Mouse (Mus musculus): ENCODE data around the gene Sh3pxd2b. TPM values are rescaled to one million over a fixed set of nuclear protein-coding genes. Genes with fewer than 3 reads are reported as not detected.

Sh3pxd2b gene
- total RNA-seq, 2 experiments from 2014 or later, result 12.4 to 15.3 TPM

GRCm38 (mm10) chr11:32339131-32339531 lies 8.5 kb upstream of the Sh3pxd2b start:
- intact Hi-C loops (cut with DNase I), result no loop called here
- DNase-seq (ENCODE audit: low spot score in 2 of 2), result no peak

GRCm38 (mm10) chr11:32340476-32341473 lies 6.8 kb upstream of the Sh3pxd2b start:
- DNase-seq (ENCODE audit: low spot score in 2 of 2), result peak in 1 of 2 experiments; percentile 92
- intact Hi-C loops (cut with DNase I), result loop anchor here (2.0 to 5.0 kb wide), 3 partner anchors 62 to 247 kb away; no protein-coding TSS in a partner anchor

DNA sequence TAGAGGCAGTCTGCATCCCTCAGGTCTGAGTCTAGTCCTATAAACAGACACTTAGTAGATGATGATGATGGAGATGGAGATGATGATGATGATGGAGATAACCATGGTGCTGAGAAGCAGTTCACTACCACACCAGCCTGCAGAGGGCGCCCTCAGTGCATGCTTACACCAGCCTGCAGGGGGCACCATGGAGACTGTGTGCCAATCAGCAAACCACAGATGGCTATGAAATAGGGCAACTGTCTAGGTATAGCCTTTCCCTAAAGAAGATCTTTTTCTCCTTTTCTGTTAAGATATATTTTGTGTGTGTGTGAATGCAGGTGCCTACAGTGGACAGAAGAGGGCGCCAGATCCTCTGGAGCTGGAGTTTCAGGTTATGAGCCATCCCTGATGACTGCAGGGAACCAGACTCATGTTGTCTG lies 4.8 kb upstream of the Sh3pxd2b start:
- intact Hi-C loops (cut with DNase I), result loop anchor here (2.0 to 5.0 kb wide), 3 partner anchors 112 to 245 kb away; partner anchors contain the start of gene Ubtd2
- peak in 1 of 2 experiments; percentile 54 for DNase-seq (ENCODE audit: low spot score in 2 of 2)

- intact Hi-C loops (cut with DNase I), result loop anchor here (2.0 to 5.0 kb wide), 3 partner anchors 111 to 244 kb away; partner anchors contain the start of gene Ubtd2
- DNase-seq (ENCODE audit: low spot score in 2 of 2), result no peak
Observed at GRCm38 (mm10) chr11:32343350-32343749, 4.3 kb upstream of the Sh3pxd2b start.

DNA sequence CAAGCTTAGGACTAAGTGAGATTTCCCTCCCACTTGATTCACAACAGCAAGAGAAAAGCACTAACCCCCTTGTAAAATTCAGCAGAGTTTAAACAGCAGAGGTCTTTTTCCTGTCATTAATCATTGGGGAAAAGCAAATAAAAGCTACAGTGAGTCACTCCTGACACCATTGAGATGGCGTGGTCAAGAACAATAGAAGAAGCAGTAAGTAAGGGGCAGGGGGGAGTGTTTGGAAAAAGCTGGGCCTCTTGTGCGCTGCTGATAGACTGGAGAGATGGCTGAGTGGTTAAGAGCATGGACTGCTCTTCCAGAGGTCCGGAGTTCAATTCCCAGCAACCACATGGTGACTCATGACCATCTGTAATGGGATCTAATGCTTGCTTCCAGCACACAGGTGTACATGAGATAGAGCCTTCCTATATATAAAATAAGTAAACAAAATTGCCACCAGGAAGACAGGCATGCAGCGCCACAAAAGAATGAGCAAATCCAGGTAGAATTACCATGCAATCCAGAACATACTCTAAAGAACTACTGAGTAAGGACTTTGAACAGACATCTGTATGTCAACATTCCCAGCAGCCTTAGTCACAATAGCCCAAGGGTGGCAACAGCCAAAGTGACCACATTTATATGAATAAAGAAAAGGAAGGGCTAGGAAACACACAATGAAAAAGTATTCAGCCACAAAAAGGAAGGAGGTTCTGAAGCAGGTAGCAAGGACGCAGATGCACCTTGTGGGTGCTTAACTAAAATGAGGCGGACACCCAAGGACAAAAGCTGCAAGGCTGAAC lies 1.9 kb upstream of the Sh3pxd2b start:
- intact Hi-C loops (cut with DNase I), result no loop called here
- DNase-seq (ENCODE audit: low spot score in 2 of 2), result no peak

DNA sequence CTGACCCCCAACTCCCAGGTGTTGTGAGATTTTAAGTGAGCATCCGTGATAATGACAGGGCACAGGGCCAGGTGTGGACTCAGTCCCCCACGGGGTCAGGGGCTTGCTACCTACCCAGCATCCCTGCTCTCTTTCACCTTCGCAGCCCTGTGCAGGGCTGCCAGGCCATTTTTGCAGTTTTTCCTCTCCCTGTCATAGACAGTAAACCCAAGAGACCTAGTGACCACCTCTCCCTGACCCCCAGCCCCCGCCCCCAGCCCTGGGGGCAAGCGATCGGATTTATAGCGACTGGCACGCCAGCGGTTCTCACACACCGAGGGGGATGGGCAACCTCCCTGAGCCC lies 385 bp upstream of the Sh3pxd2b start:
- DNase-seq (ENCODE audit: low spot score in 2 of 2), result no peak
- intact Hi-C loops (cut with DNase I), result no loop called here

GRCm38 (mm10) chr11:32348433-32349283 lies 1.0 kb downstream of the Sh3pxd2b start:
- DNase-seq (ENCODE audit: low spot score in 2 of 2), result no peak
- intact Hi-C loops (cut with DNase I), result no loop called here

DNA sequence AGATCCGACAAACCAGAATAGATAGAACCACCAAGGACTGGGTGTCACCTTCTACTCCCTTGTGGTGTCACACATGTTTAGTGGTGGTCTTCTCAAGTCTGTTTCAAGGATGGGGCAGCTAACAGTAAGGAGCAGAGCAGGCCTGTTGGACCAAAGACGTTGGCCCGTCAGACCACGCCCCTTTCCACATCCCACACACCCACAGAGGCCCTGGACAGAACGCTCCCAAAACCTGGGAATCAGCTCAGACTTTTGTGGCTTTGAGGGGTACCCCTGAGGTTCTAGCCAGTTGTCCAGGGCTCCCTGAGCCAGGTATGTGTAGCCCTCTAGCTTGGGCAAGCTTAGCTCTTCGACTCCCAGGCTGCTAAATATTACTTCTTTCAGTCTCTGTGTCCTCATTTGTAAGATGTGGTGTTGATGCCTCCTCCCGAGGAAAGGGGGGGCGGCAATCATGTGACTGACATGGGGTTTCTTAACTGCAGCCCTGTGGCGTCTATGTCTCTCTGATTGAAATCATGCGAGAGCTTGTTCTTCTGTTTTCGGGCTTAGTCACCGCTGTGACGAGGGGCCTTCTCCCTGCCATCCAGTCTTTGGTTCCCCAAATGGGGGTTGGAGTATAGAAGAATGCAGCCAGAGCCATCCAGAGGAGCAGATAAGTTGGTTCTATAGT lies 1.8 kb downstream of the Sh3pxd2b start:
- intact Hi-C loops (cut with DNase I), result no loop called here

GRCm38 (mm10) chr11:32352946-32353345 lies 5.3 kb downstream of the Sh3pxd2b start:
- DNase-seq (ENCODE audit: low spot score in 2 of 2), result peak; percentile 48 to 87
- intact Hi-C loops (cut with DNase I), result no loop called here

More for the DNA sequence above, 1.8 kb downstream of the Sh3pxd2b start:
- DNase-seq (ENCODE audit: low spot score in 2 of 2), result no peak

GRCm38 (mm10) chr11:32355377-32355776 lies 7.8 kb downstream of the Sh3pxd2b start:
- DNase-seq (ENCODE audit: low spot score in 2 of 2), result no peak
- intact Hi-C loops (cut with DNase I), result loop anchor here (2.0 kb wide), 1 partner anchor 47 kb away; no protein-coding TSS in a partner anchor

DNA sequence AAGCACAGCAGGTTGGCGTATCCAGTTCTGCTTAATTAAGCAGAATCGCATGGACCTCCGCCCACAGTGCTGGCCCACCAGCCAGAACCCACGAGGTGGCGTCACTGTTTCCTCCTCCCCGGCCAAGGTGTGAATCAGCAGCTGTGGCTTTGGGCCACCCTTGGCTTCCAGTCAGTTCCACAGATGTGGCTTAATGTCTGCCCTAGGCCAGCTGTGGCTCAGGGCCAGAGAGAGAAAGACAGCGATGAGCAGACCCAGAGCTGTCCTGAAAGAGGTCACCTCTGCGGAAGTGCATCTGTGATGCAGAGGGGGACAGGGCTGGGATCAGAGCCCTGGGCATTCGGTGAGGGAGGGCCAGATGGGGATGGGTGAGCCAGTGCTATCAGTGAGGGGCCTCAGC lies 10.1 kb downstream of the Sh3pxd2b start:
- intact Hi-C loops (cut with DNase I), result no loop called here
- DNase-seq (ENCODE audit: low spot score in 2 of 2), result no peak

DNA sequence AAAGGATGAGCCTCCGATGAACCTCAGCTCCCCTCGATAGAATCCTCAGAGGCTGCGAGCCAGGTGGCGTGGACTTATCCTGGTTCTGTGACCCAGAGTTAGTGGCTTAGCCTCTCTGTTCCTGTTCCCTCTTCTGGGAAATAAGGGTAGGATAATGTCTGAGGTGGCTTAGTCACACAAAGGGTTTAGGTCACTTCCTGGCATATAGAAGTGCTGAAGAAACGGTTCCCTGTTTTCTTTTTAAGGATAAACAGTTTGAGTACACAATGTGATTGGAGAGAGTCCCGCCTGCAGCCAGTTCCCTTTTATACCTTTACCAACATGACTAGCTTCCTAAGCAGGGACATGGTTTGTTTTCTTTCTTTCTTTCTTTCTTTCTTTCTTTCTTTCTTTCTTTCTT lies 10.8 kb downstream of the Sh3pxd2b start:
- intact Hi-C loops (cut with DNase I), result no loop called here

DNA sequence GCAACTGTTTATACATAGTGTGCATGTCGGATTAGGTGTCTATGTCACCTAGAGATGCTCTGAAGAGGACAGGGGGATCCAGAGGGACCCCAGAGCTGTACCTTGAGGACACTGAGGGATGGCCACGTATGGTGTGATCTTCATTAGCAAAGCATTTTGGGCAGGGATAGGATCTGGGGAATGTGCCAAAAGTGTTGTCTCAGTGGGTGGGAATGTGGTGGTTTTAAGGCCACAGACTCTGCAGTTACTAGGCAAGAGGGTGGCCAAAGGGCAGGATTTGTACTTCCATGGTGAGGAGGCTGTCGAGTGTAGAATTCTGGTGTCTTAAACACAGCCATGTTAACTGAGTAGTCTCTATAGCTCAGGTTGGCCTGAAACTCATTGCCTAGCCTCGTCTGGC lies 11.9 kb downstream of the Sh3pxd2b start:
- DNase-seq (ENCODE audit: low spot score in 2 of 2), result no peak
- intact Hi-C loops (cut with DNase I), result no loop called here

More for the DNA sequence above, 10.8 kb downstream of the Sh3pxd2b start:
- DNase-seq (ENCODE audit: low spot score in 2 of 2), result no peak

- intact Hi-C loops (cut with DNase I), result no loop called here
- DNase-seq (ENCODE audit: low spot score in 2 of 2), result no peak
Observed at GRCm38 (mm10) chr11:32361774-32362173, 14.2 kb downstream of the Sh3pxd2b start.

DNA sequence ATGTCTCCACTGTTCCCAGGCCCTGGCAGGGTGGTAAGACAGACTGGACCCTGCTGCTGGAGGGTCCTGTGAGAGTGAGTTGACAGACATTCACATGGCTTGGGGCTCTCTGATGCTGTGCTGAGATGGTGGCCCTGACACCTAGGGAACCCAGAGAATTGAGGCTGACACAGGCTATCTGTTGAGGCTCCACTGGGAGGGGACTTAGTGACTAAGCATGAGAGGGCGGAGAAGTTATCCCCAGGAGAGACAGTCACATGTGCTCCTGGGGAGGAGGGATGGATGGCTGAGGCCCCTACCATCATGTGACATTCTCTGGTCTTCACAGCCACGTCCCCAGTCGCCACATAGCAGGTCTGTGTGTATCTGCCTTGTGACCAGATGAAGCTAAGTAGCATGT lies 15.6 kb downstream of the Sh3pxd2b start:
- DNase-seq (ENCODE audit: low spot score in 2 of 2), result no peak
- intact Hi-C loops (cut with DNase I), result no loop called here

DNA sequence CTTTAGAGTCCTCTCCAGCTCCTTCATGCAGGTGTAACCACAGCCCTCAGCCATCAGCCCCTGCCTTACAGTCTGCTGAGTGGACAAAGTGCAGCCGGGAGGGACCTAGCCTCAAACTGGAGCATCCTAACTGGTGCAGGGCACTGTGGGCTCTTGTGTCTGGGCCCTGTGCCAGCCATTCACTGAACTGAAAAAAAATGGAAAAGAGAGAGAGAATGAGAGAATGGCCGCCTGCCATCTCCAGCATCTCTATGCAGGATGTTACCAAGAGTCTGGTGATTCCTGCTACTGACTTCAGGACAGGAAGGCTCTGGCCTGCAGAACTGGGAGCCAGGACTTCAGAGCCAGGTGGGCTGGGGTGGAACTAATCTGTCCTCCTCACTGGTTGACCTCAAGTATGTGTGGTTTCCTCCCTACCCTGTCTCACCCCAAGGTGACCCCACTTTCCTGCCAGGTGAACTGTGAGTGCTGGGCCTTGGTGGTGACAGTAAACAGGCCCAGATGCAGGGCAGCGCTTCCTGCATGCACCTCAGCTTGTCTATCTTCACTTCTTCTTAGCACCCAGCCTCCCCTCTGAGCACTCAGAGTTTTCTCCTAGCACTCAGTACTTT lies 16.1 kb downstream of the Sh3pxd2b start:
- intact Hi-C loops (cut with DNase I), result no loop called here
- peak in 1 of 2 experiments; percentile 69 for DNase-seq (ENCODE audit: low spot score in 2 of 2)

GRCm38 (mm10) chr11:32364375-32364774 lies 16.8 kb downstream of the Sh3pxd2b start:
- intact Hi-C loops (cut with DNase I), result no loop called here
- DNase-seq (ENCODE audit: low spot score in 2 of 2), result no peak

- DNase-seq (ENCODE audit: low spot score in 2 of 2), result no peak
- intact Hi-C loops (cut with DNase I), result no loop called here
Observed at GRCm38 (mm10) chr11:32365498-32365897, 17.9 kb downstream of the Sh3pxd2b start.
